Mouse (Mus musculus) monocyte, adult 5-6 weeks (primary cell): ENCODE measurements around the gene Rpia. TPM values are rescaled to one million over a fixed set of nuclear protein-coding genes. Genes with fewer than 3 reads are reported as not detected.

Experiments used
- ATAC-seq: fragments of 153-309, 156-312 bp; replicated peaks from 2 replicates; pipeline ENCODE4 v1.8.0; 2017; ENCODE audit warnings: mild to moderate bottlenecking; ENCODE audit not compliant: low TSS enrichment, insufficient number of reproducible peaks, severe bottlenecking, poor library complexity, low FRiP score
- total RNA-seq: library from RNA; stranded (forward); fragments of 200-1000, 200-491, 200-594 nt; gene quantifications from 3 replicates; pipeline ENCODE4 v1.2.3, GENCODE M21; 2017

Gene Rpia
- total RNA-seq, 1 experiment from 2014 or later = 74.0 TPM

DNA sequence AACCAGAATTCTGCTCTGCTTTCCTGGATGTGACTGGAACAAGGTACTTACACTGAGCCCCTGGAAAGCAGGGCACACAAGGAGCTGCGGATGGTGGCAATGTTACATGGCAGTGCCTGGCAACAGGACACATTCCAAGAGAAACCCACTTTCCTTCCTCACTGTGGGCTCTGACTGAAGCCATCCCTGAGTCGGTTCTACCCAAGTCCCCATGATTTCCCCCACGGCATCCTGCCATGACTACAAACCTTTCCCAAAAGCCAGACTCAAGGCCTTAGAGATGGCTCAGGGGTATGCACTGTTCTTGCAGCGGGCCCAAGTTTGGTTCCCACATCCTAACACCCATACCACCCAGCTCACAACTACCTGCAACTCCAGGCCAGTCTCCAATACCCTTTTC is 28.2 kb downstream of the Rpia start:
- ATAC-seq = no peak

DNA sequence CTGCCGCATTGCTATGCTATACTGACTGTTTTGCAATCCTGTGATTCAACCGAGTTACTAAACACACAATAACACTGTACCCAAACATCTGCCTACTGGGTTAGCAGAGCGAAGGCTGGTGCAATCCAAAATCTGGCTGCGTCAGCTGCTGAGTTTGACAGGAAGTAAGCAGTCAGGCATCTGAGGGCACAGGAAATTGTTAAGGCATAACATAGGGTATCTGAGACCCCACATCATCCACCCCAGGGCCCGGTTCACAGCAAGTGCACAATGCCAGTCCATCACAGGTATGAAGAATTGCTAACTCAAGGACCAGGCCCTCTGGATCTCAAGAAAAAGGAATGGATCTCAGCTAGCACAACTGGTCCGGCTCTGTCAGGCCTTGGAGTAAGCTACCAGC is 29.4 kb downstream of the Rpia start:
- no peak; the same call in 1 of the 2 replicates for ATAC-seq

DNA sequence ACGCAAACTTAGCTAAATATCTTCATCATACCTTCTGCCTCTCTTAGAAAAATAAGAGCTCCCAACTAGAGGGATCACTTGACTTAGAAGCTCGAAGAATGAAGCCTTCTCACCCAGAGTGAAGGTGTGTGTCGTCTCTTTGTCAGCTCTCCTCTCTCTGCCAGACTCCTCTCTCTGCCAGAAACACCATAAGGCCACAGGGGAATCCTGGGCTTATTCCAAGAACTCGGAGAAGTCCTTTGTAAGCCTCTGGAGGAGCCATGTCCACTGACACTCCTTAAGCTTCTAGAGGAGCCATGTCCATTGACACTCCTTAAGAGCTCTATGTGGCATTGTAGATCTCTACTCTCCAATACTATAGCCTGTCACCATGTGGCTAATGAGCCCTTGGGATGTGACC is 31.1 kb downstream of the Rpia start:
- ATAC-seq = no peak

DNA sequence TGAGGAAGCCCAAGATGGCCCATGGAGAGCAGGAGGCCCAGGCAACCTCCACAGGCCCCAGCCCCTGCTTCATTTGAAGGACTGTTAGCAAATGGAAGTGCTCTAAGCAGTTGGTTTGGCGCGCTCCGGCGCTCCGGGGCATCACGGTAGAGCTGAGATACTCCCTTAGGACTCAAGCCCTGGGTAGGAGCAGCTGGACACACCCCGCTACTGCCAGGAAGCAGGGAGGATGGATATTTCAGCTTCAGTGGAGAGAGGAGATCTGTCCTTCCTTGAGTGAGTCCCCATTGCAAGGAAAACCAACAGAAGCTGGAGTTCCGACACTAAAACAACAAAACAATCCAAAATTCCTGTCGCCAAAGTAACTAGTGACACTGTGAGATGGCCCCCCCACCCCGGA is 37.2 kb downstream of the Rpia start:
- no peak for ATAC-seq

DNA sequence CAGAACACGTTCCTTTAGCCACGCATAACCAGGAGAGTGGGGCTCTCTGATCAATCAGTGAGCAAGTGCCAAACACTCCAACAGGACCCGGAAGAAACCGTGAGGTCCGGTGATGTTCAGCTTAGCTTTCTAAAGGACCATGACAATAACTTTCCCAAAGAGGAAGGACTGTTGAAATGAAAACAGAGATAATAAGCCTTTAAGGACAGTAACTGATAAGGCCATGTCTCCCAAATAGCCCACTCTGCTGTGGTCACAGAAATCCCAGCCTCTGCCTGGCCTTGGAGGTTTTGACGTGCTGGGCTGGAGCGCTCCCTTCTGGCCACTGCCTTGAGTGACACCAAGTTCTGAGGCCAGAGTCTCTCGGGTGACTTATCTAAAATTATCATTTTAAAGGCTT is 39.7 kb downstream of the Rpia start:
- no peak for ATAC-seq

DNA sequence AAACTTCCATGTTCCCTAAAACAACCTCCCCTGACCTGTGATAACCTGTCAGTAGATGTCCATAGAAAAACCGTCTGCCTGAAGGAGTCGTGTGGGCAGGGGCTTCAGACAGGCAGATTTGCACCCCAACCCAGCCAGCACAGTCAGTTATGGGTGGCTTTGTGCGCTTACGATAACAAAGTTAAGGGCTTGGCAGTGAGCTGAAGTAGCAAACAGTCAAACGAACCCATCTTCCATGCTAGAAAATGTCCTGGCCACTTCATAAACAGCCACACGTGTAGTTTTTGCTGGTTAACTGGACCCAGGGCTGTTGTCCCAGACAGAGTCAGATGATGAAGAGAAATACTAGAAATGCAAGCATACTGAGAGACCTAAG is 40.1 kb downstream of the Rpia start:
- ATAC-seq = no peak

DNA sequence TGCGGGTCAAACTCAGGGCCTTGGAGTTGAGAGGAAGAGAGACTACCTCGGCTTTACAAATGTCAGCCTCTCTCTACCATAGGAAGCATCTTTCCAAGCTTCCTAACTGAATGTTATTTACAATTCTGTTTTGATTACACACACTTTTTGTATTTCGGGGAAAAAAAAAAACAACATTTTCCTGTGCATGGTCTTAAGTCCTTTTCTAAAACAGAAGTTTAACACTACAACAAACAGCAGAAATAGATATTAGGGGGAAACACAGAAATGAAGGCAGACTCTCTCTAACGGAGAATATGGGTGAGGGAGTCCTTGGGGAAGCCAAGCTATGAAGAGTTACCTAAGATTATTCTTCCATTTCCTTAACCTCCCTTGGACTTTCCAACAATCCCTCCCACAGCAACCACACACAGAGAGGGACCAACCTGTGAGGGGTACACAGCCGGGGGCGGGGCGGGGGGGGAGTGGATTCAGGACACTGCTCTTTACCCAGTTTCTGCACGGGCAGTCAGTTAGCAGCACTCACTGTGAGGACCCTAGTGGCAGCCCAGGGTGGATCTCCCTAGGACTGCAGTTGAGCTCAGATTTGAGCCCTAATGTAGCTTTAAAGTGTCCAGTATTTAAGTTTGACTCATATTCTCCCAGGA is 40.7 kb downstream of the Rpia start:
- ATAC-seq = no peak

DNA sequence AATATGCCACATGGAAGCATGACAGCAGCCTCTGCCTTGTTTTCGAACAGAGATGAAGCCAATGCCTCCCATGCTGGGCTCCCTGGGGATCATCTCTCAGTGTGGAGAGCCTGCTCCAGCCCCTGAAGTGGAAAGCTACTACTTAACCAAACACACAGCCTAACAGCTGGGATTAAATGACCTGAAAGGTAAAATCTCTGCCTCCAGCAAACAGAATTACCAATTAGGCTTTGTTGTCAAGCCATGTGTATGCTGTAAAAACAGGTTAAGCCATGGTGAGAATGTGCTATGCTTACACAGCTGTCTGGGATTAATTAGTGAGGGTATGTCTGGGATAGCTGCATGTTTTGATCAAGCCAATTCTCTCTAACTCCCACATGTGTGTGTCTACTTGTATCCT is 42.3 kb downstream of the Rpia start:
- ATAC-seq = no peak

DNA sequence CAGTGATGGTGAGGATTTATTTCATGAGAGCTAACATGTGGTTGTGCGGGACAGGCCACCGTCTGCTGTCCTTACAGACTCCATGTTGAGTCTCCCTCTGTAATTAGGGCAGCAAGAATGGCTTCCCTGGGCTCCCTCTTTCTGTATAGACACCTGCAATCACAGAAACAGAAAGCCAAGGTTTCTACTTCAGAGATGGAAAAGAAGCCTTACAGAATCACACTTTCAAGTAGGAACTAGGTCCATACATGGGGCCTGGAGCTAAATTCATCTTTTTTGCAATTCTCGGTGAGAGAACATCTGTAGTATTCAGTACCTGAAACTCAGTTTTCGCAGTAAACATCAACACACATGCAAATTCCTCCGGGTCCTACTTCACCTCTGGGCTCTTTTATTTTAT is 44.3 kb downstream of the Rpia start:
- ATAC-seq = no peak

DNA sequence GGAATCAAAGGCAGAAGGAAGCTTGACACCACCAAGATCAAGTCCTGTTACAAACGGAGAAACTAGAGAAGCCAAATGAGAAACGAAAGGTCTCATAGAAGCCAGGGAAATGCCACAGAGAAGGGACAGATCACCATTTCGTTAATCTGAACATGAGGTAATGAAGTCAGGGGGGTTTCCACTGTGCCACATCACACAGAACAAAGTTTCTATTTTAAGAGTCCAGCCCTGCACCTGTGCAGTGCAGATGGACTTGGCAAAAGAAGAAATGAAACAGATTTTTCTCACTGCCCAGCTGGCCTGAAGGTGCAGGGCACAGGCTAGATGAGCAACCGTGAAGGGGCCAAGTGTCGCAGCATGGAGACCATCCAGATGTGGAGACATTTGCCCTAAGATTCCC is 48.1 kb downstream of the Rpia start:
- peak; percentile 40; the same call in 1 of the 2 replicates for ATAC-seq

DNA sequence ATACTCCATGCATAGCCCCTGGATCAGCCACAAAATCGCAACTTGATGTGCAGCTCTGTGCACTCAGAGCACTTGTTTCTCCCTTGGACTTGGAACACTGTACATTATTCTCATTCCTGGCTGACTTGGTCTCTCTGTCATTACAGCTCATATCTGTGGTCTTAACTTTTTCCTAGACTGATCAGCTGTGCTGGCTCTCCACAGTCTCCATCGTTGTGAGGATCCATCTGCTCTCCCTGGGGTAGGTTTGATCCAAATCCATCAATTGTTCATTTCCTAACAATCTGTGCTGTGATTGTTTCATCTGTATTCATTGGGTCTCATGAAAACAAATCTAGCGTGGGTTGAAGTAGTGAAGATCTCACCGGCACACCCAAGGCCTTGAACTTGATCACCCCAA is 49.2 kb downstream of the Rpia start:
- no peak for ATAC-seq

DNA sequence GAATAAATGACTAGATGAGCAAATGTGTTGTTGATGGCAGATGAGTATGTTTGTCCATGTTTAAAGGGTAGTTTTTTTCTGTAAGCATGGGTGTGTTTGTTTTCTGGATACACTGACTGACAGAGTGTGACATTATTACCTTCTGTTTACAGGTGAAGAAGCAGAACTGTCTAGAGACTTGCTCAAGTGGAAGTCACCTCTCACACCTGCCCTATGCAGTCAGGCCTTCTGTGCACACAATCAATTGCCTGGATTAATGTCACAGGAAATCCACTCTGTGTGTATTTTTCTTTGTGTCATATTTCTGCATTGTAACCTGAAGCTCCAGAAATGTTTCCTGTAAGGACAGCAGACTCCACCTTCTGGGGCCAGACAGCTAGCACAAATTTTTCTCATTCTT is 51.5 kb downstream of the Rpia start:
- no peak for ATAC-seq

DNA sequence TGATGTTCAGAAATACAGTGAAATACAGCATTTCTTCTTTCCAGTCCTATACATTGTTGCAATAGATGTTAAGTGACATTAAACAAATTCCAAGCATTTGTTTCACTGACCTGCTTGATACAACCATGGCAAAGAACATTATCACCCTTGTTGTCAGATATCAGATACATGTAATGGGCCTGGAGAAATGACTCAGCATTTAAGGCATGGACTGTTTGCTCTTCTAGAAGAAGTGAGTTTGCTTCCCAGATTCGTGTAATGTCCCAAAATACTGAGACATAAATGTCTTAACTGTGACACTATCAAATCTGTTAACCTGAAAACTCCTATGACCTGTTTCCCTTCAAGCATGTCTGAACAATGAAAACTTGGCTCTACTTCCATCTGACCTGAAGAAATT is 52.6 kb downstream of the Rpia start:
- no peak for ATAC-seq

DNA sequence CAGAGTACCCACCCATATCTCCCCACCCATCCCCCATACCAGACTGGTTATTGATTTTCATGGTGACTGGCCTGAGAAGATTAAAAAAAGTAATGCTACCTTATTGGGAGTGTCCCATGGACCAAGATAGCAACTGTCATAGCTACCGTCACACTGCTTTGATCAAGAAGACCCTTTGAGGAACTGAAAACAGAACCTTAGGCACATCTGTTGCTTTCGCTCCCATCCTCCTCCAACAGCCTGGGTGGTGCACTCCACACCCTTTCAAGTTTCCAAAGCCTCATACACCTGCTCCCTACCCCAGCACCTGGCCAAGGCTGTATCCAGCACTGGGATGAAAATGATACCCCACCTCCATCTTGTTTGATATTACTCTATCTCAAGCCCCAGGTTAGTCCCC is 56.5 kb downstream of the Rpia start:
- peak; percentile 43; the same call in 1 of the 2 replicates for ATAC-seq

DNA sequence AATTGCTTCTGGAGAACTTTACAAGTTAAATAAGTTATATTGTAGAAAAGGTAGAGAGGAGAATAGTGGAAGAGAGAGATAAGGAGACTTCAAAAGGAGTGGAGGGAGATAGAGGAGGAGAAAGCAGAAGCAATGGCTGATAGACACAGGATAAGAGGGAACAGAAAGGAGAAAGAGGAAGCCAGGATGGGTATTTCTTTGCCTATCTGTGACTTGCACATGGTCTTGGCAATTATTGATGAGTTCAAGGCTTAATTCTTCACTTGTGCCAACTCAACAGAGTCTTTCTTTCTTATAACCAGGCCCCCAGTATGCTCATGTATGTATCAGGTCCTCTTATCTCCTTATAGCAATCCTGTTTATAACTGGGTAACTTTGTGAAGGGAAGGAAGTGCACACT is 61.2 kb downstream of the Rpia start:
- ATAC-seq = no peak

DNA sequence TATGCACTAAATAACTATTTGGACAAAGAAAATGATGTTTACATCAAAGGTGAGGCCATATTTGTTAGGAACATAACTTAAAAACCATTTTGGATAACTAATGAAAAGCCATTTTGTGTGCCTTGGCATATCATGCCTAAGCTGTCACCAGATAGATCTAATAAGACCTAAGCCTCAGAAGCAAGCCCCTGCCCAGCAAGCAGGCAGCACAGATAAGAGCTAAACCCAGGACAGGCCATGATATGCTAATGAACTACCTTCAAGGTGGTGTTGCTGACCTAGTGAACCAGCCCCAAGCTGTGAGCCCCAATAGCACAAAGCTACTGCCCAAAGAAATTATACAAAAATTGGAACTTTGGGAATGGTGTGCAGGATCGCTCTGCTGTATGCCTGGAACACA is 62.9 kb downstream of the Rpia start:
- ATAC-seq = no peak

DNA sequence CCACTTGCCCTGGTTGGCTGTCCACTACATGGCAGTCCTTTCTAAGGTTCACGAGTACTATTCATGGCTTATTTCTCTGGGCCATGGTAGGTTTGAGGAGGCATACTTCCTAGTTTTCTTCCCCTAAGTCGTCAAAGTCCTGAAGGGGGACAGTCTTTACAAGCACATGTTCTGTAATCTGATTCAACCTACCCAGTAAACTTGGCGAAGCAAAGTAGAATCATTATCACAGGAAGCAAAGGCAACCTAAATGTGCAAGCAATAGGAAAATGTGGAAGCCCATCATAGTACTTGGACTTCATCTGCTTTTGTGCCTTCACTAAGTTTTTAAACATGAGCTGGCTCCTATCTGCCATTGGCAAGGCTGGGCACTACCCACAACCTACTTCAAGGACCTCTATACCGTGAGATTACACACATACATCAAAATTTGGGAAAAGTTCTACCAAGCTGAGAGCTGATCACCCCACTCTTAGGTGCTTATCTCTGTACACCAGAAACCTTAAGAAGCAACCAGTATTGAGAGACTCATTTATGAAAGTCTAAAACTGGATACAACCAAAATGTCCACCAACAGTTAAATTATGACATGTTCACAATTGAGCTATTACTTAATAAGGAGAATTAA is 64.8 kb downstream of the Rpia start:
- no peak for ATAC-seq

DNA sequence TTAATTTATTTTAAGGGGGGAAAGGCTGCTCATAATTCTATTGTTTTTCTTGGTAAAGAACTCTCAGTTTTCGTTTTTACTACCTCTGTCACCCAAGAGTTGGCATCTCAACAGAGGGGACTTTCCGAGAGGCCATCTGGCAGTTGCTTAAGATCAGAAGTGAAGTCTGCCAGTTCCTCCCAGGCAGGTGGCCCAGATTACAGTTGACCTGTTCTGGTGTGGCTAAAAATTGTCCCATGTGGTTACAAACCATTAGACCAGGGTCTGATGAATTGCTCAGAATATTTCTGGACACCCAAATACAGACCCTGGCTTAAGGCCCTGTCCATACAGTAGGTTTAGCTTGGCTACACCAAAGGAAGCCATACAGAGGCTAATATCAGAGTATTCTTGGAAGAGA is 66.4 kb downstream of the Rpia start:
- no peak for ATAC-seq

DNA sequence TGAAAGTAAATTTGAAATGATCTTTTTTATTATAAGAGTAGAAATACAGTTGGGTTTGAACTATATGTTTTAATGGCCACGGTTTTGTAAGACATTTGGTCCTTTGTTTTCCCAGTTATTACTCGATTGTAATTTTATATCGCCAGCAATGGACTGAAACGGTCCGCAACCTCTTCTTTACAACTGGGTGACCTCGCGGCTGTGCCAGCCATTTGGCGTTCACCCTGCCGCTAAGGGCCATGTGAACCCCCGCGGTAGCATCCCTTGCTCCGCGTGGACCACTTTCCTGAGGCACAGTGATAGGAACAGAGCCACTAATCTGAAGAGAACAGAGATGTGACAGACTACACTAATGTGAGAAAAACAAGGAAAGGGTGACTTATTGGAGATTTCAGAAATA is 67.3 kb downstream of the Rpia start:
- ATAC-seq = no peak

DNA sequence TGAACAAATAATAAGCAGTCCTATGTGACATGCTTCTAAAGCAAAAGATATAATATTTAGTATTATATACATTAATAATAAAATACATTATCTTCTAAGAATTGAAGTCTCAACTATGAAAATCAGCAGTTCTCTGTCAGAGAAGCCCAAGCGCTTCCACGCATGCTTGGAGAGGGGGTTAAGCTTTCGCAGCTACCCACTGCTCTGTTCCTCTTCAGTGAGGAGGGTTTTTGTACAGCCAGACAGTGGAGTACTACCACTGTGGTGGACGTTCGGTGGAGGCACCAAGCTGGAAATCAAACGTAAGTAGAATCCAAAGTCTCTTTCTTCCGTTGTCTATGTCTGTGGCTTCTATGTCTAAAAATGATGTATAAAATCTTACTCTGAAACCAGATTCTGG is 69.7 kb downstream of the Rpia start:
- no peak for ATAC-seq

DNA sequence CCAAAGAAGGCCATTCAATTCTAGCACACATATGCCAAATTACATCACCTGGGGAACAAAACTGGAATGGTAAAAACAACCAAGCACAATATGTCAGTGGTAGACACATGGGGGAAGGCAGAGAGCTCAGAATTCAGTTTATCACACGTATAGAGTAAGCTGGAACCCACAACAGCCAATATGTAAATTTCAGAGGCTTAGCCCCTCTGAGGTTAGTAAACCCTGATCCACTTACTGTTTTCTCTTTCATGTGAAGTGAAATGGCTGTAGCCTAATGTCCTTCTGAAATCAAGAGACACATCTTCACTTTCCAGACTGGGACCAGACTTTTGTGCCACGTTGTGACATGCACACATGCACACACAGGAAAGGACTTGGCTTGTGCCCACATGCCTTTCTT is 73.3 kb downstream of the Rpia start:
- ATAC-seq = no peak
